Mouse (Mus musculus): ENCODE measurements around the gene Midn. TPM values are rescaled to one million over a fixed set of nuclear protein-coding genes. Genes with fewer than 3 reads are reported as not detected.

The Midn gene
- 100 to 1,000 TPM in 1 of 4 experiments, 10 to 100 TPM in 3; 83.9 to 111 (median 91.0) TPM for total RNA-seq (2022)

DNA sequence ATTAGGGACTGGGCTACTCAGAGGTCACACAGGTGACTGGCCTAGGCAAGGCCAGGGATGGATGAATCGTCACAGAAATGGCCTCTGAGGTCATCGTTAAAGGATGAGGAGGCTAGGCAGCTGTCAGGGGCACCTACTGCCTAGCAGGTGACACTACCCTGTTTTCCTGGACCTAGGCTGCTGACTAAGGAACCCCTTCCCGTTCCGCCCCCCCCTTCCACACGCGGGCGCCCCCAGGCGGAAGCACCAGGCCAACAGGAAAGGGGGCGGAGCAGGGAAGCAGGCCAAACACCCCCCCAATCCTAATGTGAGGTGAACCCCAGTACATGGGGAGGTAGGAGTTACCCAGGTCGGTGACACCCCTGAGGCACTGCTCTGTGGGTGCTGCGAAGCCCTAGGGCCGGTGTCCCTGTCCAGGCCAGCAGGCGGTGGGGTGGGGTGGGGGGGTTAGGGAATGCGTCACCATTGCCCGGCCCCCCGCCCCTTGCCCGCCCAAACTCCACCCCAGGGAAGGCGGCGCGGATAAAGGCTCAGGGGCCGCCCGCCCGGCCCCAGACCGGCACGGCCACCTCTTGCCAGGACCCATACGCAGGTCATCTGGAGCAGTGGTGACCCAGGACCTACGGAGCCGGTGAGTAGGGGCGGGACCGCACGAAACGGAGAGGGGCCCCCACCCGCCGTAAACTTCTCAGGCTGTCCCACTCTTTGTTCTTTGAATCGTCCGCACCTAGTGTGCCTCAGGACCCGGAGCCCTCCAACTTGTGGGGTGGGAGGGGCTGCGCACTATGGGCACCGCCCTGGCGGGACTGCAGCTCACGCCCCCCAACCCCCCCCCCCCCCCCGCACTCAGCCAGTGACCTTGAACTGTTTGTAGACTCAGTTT lies at the start of gene Midn:
Gene Midn (plus strand): TSS at position 554 of the 883 bp plus-strand sequence.
- DNase-seq (ENCODE audit: low spot score), result peak; percentile 88

DNA sequence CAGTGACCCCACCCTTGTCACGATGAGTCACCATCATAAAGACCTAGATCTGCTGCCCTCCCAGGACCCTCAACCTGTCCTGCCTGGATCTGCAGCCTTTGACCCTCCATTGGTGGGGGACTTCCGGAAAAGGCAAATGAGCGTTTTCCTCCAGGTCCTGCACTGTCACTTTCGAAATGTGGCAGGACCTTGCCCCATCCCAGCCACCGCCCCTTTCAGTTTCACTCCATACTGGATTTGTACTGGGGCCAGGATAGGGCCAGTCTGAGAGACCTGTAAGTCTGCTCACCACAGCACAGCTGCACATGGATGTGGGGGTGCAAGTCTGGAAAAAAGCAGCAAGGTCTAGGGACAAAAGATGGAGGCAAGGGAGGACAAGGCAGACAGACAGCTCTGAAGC lies 49.4 kb upstream of the Midn start:
- DNase-seq (ENCODE audit: low spot score), result no peak

DNA sequence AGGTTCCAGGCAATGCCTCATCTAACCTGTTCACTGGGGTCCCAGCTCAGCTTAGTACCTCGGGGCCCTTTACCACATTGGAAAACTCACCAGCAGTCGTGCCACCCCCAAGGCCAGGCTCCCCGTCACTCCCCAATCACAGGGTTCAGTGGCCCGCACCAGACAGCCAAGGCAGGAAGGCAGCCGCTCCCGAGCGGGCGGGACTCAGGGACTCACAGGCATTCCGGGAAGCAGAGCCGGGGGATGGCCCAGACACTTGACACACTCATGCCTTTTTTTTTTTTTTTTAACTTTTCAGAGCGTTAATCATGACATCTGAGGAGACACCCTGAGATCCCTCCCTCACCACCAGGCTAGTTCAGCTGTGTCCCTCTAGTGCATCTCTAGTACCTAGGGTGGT lies 47.1 kb upstream of the Midn start:
- DNase-seq (ENCODE audit: low spot score), result no peak

DNA sequence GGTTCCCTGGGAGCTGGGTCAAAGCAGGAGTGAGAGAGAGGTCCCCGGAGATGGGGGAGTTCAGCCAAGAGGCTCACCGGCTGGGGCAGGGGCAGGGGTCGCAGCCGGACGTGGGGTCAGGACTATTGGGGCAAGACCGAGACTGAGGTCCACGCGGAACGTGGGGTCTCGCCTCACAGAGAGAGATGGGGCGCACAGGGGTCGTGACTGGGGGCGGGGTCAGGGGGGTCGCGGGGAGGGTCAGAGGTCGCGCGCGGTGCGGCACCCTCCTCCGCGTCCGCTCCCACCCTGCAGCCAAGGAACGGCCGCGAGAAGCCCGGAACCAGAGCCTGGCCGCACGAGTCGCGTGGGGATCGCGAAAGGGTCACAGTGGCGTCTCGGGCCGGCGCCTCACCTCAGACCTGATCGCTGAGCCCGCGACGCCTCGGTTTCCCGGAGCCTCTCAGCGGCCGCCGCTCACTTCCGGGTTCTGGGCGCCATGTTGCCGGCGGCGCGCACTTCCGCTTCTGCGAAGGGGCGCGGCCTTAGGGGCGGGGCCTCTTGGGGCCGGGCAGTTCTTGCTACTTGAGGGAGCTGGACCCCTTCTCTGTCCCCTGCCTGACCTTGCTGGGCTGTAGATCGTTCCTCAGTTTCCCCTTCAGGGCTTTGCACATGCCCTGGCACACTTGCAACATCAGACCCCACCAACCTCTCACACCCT lies 45.7 kb upstream of the Midn start:
- peak; percentile 84 for DNase-seq (ENCODE audit: low spot score)

DNA sequence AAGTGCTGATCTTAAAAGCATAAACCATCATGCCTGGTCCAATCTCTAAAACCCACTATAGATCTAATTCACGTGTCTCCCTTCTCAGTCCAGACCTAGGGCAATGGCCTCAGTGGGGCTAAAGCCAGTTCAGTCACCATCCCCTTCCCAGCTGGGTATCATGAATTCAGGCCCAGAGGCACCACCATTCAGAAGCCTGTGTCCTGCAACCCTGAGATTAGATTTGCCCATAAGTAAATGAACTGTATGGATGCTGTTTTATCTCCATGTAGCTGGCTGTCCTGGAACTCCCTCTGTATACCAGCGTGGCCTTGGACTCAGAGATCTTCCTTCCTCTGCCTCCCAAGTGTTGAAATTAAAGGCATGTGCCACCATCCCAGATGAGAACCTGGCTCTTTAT lies 45.0 kb upstream of the Midn start:
- DNase-seq (ENCODE audit: low spot score), result no peak

DNA sequence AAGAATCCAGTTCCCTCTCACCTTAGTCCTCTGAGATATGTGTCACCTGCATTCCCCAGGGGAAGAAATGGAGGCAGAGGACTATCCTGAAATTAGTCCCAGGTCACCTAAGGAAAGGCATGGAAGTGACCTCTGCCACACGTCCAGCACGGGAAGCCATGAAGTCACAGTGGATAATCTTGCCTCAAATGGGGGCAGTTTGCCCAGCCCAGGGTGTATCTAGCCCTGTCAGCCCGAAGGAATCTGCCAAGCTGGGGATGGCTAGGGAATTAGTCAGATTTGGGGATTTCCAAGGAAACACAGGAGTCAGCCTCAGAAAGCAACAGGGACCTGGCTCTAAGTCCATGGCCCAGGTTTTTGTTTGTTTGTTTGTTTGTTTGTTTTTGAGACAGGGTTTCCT lies 43.9 kb upstream of the Midn start:
- no peak for DNase-seq (ENCODE audit: low spot score)

DNA sequence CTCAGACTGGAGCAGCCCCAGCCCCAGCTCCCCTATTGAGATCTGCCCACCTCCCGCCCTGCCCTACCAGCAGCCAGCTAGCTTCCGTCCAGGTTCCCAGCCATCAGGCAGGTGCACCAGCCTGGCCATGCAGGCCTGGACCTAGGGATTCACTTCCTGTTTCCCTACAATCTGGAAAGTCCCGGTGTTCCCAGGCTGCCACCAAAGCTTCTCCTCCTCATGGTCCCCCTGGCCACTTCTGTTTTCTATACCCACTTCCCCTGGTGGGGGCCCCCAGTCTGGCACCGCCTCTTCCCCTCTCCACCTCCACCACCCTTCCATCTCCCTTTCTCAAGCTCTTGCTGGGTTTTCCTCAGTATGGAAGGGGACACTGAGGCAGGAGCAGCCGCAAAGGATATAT lies 42.6 kb upstream of the Midn start, which contains the start of gene Sbno2:
Gene Sbno2 (minus strand): TSS at position 112 of the 400 bp plus-strand sequence.
- DNase-seq (ENCODE audit: low spot score), result no peak

DNA sequence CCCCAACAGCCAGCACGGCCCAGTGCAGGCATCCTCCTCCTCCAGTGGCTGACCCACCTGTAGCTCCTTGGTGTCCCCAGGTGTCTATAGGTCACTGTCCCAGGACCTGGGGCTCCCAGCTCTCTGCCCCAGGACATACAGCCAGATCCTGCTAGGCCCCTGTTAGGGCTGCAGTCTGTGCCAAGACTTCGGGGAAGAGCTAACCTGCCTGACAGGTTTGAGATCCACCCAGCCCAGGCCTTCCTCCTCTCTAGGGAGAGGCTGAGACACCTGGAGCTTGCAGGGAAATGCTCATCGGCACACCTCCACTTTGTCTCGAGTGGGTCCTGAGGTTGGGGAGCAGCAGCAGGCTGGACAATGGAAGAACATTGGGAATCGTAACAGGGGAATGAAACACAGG lies 42.1 kb upstream of the Midn start:
- no peak for DNase-seq (ENCODE audit: low spot score)

DNA sequence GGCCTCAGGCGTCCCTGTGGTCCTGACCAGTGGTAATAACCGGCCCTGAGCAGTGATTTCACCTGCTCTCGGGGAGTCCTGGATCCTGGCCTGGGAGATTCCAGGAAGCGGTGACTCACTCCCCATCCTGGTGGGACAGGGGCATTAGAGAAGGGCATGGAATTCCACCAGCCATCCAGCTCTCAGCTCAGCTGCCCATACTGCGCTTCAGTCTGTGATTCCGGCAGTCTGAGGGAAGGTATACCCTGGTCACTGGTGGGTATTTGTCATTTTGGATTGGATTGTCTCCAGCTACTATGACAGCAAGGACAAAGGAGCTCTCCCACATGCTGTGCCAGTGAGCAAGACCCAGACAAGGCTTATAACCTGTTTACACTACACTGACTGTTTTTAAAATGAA lies 40.4 kb upstream of the Midn start:
- DNase-seq (ENCODE audit: low spot score), result no peak

DNA sequence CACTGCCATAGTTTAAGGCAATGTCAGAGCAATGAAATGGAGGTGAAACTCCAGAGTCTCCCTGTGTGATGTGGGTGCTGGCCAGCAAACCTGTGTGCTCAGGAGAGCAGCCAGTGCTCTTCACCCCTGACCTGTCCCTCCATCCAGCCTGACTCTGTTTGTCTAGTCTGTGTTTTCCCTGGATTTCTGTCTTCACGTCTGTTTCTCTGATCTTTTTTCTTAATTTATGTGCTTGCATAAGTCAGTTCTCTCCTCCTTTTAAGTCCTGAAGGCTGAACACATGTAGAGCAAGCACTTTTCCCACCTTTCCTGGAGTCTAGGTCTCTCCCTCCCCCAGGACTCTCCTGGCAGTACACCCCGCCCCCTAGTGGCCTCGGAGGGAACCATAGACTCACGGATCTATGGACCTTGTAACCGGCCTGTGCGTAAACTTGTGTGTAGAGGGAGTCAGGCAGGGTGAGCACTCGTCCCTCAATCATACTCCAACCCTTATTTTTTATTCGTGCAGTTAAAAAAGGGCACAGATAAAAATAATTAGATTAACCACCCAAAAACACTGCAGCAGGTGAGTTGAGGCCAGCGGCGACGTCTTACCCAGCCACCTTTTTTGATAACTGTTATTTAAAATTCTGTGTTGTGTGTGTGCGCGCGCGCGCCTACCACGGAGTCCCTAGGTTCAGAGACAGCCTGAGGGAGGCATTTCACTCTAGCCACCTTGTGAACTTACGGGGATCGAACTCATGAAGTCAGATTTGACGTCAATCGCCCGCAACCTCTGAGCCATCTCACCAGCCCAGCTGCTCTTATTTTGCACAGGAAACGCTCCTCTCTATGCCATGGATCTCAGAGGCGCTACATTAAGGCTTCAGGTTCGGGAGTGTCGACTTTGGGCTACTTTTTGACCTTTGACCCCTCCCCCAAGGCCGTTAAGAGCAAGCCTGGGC lies 33.5 kb upstream of the Midn start:
- DNase-seq (ENCODE audit: low spot score), result peak; percentile 93

DNA sequence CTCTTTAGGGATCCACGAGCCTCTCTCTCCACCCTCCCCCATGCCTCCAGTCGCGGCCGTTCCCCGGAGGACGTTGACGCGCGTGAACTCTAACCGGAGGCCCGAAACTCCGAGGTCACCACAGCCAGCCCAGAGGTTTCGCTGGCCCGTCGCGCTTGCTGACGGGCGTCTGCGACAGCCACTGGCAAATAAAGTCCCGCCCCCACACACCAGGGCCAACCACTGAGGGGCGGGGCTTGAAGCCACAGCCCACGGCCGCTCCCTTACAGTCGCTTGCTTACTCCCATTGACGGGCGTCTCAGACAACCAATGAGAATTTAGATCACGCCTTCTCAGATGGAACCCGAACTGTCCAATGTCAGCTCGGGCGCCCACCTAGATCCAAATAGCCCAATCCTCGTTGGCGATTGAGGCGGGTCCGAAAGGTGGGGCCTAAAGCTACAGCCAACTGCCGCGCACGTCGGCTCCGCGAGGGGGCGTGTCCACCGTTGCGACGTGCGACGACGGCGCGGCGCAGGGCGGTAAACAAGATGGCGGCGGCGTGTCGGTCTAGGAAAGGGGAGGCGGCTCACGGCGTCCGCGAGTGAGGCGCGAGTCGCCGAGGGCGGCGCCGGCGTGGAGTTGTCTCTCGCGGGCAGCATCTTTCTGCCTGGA lies 32.7 kb upstream of the Midn start, which contains the start of gene Stk11:
Gene Stk11 (plus strand): TSS at position 514 of the 654 bp plus-strand sequence.
- DNase-seq (ENCODE audit: low spot score), result peak; percentile 100

DNA sequence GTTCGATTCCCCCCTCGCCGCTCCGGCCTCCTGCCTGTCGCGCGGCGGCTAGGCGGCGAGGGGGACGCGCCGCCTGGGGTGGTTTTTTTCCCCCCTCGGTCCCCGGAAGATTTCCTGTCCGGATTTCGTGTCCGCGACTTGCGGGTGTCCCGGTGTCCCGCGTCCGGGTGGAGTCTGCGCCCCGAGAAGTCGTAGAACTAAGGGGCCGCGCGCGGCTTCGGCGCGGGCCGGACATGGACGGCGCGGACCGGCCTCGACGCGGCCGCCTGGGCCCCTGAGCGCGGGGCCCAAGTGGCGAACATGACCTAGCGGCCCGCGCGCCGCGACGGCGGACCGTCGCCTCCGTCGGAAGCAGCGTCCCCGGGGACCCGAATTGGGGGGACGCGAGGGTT lies 32.1 kb upstream of the Midn start:
- DNase-seq (ENCODE audit: low spot score), result no peak

DNA sequence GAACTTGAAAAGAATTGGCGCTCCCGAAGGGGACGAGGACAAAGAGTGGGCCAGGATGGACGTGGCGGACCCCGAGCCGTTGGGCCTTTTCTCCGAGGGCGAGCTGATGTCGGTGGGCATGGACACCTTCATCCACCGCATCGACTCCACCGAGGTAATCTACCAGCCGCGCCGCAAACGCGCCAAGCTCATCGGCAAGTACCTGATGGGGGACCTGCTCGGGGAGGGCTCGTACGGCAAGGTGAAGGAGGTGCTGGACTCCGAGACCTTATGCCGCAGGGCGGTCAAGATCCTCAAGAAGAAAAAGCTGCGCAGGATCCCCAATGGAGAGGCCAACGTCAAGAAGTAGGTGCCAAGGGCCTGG lies 31.5 kb upstream of the Midn start:
- DNase-seq (ENCODE audit: low spot score), result no peak

DNA sequence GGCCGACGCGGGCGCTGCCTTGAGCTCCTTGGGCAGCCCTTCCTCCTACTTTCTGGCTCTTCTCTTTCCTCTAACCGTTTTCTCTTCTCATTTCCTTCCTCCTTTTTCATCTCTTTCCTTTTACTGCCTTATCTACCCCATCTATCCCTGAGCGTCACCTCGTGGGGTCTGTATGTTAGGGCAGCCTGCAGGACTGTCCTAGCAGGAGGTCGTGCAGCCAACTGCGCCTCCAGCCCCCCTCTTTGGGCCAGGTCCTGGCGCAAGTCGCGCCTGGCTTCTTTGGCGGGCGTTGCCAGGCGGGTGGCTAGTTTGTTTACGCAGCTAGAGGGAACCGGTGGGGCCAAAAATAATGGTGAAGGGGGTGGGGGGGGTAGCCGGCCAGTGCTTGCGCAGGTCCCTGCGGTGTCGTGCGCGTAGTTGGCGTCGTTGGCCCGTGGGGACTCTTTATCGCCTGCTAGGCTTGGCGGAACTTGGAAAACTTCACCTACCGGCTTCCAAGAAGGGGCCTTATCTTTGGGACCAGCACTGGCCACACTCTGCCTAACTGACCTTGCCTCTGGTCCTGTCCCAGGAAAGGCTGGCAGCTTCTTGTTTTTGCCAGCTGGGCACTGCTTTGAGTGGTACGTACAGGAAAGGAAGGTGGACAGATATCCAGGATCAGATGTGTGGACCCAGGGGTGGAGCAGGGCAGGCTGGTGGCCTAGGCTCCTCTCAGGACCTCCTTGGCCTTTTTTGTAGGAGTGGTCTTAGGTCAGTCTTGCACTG lies 31.0 kb upstream of the Midn start:
- peak; percentile 53 for DNase-seq (ENCODE audit: low spot score)

DNA sequence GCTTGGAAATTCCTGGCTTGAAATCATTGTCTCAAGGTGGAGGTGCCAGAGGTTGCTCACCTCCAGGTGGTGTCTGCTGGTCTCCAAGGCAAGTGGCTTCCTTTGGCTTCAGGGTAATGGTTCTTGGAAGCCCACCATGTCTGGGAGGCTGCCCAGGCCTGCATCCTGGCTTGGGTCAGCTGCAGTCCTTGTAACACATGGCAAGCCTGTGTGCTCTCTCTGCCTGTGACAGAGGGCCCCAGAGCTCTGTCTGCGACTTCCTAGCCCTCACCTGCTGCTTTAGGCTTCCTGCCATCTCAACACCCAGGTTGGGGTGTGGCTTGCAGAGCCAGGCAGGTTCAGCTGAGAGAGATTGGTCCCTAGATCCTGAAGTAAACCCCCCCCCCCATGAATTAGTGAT lies 30.3 kb upstream of the Midn start:
- DNase-seq (ENCODE audit: low spot score), result no peak

DNA sequence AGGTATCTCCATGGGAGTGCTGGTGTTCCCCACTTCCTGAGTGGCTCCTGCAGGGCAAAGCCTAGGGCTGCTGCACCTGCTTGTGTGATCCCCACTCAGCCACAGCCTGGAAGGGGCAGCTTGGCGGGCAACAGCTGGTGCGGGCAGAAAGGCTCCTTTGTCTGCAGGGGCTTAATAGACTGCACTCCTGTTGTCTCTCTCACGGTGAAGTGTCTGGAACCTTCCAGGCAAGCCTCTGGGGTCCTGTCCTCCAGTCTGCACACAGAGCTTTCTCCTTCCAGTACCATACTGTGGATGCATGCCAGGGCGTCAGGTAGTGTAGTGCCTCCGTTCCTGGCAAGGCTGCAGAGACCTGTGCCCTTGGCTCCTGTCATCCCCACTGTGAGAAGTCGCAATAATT lies 29.5 kb upstream of the Midn start:
- no peak for DNase-seq (ENCODE audit: low spot score)

DNA sequence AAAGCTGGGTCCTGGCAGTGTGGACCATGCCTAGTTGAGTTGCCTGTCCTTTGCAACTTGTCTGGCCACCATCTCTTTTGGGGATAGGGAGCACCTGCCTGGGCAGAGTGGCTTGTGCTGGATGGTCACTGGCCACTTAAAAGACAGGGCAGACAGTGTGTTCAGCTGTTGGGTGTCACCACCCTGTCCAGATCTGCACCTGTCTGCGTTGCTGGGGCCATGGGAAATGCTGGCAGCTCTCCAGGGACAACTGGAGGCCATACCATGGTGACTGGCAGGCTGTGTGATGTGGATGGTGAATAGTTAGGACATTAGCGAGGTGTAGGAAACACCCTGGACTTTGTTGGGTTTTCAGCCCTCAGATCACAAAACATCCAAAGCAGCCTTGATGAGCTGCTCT lies 27.9 kb upstream of the Midn start:
- DNase-seq (ENCODE audit: low spot score), result no peak

DNA sequence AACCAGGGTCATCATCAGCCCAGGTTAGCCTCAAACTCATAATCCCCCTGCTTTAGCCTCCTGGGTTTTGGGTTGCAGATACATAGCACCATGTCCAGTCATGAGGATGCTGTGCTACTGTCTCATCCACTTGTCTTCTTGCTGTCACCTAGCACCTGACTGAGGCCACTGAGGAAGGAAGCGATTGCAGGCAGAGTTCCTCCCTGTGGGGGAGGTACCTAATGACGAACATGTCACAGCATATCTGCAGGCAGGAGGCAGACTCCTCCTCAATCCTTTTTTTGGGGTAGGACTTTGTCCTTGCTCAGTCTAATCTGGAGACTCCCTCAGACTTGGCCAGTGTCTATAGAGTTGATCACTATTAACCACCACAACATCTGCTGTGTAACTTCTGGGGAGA lies 26.4 kb upstream of the Midn start:
- DNase-seq (ENCODE audit: low spot score), result no peak

DNA sequence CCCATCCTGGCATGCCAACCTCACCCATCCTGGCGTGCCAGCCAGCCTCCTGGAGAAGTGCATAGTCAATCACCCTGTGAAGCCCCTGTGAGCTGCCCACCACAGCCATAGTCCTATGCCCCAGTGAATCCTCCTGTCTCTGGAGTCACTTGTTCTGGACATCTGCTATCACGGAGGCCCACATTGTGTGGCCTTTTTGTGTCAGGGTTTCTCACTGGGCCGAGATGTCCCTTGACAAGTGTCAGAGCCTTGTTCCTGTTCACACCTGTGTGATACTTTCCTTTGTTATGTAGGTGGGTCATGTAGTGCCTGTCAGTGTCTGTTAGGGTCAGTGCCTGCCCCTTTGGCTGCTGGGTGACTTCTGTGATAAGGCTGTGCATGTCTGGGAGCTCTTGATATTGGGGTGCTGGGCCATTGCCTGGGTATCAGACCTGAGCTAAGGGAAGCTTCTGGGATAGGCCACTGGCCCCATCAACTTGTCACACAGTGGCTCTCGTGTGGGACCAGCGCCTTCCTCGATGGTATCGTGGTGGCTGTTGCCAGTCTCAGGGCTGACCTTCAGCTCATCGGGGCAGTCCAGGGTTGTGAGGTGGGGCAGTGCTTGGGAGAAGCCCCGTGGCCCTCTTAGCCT lies 24.0 kb upstream of the Midn start:
- DNase-seq (ENCODE audit: low spot score), result no peak

DNA sequence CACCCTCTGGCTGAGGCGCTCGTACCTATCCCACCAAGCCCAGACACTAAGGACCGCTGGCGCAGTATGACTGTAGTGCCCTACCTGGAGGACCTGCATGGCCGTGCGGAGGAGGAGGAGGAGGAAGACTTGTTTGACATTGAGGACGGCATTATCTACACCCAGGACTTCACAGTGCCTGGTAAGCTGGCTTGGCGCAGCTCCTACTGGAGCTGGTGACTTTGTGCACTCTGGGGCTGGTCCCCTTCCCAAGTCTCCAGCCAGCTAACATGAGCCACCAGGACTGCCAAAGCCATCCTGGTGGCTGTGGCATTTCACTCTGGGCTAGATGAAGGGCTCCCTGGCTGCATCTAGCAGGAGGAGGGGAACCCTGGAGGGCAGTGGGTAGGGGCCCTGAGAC lies 20.2 kb upstream of the Midn start:
- no peak for DNase-seq (ENCODE audit: low spot score)

Measured in heart, adult 8-10 months (tissue).